Mouse (Mus musculus) MEL-GATA-1-ER (cell line): ENCODE results near the gene Trim10.
"Not testable (repeated sequence)": the region's sequence is repeated elsewhere in the genome, so short reads cannot be mapped to it uniquely, and the experiment has no call there.

Experiments
- DNase-seq: peaks from one replicate; pipeline ENCODE4 v3.0.0-alpha.2; 2012; ENCODE audit warnings: low read depth; ENCODE audit errors: extremely low read depth

The Trim10 gene

DNA sequence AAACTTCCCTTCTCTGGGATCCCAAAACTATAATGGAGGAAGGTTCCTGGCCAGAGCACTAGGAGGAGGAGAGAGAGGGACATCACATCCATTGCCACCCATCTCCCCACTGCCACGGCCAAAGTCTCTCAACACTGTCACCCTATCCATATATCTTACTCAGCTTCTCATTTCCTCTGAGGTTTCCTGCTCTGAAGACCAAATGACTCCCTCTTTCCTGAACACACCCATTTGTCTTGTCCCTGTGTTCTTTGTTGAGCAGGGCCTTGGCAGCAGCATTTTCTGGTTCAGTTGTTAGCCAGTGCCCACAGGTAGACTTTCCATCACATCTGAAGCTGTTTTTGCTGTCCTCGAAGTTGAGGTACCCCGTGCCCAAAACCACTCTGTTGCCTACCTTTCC, 11.2 kb upstream of the Trim10 start:
- no peak for DNase-seq

DNA sequence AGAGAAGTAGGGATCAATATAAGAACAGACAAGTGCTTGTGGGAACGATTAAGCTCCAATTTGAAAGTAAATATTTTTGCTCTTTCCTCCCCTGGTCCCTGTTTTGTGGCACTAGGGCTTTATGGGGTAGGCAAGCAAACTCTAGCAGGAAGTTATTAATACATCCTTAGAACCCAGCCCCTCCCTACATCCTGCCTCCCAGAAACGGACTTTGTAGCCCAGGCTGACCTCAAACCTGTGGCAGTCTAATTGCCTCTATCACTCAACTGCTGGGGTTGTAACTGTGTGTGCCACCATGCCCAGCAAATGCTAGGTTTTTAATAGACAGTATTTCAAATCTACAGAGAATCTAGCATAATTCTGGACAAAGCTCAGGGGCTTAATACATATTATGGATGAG, 7.7 kb upstream of the Trim10 start:
- DNase-seq = no peak

DNA sequence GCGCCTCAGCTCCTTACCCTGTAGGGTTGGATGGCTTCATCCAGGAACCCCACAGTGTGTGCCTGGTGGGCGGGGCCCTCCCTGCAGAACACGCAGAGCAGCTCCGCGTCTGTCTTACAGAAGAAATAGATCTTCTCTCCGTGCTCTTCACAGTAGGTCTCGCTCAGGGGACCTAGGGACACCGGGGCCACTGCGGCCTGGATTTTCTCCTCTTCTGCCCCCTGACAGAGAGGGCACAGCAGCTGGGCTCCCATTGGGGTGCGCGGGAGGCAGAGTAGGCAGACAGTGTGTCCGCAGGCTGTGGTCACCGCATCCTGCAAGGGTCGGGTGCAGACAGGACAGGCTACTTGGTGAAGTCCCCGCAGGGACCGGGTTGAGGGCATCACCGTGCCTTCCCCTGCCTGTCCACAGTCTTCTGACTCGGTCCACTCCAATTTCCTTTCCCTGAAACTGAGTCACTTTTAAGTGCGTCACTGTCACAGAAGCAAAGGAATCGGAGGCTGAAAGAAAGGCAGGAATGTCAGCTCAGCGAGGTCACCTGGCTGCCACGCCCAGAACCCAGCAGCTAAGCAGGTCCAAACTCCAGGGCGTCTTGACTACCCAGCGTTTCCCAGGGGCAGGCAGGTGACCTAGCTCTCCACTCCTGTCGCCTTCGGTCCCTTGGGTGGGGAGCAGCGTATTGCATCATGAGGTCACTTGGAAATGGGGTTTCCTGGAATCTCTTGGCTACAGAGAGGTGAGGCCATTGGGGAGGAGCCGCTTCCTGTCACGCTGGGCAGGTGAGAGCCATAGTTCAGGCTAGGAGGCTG, 2.5 kb upstream of the Trim10 start, which contains the start of gene Trim15:
Gene Trim15, minus strand, starts transcription at position 492 of the 809 bp plus-strand sequence.
- DNase-seq = no peak

DNA sequence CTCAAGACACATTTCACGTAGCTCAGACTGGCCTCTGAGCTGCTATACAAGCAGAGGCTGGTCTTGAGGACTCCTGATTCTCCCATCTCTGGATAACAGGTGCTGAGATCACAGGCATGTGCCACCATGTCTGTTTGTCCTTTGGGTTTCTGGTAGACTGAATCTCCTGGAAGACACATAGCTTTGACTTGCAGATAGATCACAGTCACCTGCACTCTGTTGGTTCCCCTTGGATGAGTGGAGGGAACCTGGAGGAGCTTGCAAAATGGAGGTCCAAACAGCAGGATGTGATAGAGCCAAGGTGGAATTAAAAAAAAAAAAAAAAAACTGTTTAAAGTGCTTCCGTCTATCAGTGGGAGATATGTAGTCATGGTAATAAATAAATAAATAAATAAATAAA, 538 bp upstream of the Trim10 start:
- DNase-seq = peak; percentile 12

DNA sequence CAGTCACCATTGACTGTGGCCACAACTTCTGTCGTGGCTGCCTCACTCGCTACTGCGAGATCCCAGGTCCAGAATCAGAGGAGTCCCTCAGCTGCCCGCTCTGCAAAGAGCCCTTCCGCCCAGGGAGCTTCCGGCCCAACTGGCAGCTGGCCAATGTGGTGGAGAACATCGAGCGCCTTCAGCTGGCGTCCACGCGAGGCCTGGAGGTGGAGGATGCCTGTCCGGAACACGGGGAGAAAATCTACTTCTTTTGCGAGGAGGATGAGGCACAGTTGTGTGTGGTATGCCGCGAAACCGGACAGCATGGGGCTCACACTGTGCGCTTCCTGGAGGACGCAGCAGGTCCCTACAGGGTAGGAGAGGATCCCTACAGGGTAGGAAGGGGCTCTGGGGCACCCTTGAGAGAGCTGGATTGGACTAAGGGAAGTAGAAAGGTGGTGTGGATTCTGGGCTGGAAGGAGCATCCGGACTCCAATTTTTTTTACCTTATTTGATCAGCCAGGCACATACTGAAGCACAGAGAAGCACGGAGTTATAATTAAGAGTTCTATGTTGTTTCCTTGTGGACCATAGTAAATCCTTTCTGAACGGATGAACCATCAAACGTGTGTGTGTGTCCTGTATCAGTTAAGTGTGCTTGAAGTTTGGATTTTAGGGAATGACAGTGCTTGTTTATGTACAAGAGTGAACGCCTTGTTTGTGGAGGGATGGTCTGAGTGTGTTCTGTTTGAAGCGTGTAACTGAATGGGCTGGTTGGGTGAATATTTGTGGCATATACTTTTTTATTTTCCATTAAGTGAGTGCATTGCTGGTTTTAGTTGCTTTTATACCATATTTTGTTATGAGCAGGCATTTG, 809 bp downstream of the Trim10 start:
- DNase-seq = peak; percentile 39

DNA sequence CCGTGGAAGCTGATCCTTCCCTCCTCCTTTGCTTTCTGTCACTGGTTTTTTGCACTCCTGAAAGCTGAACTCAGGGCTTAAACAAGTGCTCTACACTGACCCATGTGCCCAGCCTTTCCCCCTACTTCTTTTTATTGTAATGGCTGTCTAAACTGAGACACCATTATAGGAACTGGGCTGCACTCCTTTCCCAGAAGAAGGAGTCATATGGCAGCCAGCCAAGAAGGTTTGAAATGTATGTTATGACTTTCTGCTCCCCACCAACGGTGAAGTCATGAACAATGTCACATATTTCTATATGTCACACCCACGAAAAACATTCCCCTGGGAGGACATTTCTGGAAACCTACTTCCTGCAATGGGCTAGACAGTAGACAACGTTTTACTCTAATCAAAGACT, 5.3 kb downstream of the Trim10 start:
- no peak for DNase-seq

DNA sequence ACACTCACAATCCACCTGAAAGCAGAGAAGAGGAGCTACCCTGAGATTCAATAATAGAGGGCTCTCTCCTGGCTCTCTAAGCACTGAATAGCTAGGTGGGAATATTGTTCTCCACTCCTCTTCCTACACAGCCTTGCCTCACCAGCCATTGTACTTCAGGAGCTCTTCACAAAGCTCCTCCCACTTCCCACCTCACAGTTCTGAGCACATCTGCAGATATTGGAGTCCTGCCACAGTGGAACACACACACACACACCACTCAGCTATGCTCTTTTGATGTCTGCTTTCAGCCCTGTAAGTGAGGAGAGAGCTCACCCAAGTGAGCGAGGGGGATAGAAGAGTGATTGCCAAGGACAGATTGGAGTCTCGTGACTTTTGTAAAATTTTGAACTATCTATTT, 14.0 kb downstream of the Trim10 start:
- DNase-seq = no peak

DNA sequence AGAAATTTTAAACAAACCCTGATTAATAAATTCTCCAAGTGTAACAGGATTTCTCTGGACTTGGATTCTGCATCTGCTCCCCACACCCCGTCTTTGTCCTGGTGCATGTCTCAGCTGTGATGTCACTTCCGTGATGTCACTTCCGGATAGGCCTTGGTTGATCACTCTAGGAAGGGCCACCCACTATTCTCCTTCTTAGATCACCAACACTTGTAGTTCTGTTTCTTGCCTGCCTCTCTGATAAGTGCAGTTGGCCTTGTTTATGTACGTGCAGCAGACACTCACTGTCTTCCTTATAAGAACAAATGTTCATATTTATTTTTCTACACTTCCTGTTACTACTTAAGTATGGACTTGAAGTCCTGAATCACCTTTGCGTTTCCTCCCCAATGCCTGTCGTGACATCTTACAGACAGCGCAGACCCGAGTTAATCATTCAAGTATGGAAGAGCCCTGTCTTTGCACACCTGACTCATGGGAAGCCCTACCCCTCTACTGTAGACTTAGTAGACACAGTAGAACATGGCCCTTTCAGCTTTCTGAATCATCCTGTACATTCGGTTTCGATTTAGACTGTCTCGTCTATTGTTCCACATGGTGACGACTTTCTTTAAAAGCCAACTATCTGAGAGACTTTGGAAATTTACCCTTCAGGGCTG, 15.9 kb downstream of the Trim10 start:
- no peak for DNase-seq

DNA sequence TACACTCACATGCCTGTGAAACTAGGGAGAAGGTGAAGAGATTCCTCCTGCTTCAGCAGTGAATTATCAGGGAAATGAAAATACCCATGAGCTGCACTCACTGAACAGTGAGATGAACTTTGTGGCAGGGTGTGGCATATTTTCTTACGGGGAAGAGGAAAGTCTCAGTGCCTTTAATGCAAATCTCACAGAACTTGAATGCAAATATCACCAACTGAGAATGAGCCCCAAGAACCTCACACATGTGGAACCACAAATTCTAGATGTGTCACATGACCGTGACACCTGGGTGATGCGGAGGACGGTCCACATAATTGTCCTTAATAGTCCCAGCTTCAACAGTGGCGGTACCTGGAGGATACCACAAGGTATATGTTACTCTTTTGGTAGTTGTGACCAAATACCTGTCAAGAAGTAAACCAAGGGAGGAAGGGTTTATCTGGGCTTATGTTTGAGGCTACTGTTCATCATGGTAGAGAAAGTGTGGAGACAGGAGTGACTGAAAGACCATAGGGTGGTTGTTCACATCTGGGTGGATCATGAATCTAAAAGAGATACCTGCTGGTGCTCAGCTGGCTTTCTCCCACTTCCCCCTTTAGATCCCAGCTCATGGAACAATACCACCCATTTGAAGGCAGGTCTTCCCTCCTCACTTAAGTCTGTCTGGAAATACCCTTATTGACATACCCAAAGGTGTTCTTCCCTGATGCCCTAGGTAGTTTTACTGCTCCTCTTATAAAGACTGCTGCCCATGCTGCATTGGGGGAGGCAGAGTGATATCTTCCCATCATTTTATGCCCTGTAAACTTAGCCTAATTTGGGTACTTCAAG, 20.9 kb downstream of the Trim10 start, which contains the start of gene Trim40:
Gene Trim40, minus strand, starts transcription at position 51 of the 831 bp plus-strand sequence.
- DNase-seq = no peak

DNA sequence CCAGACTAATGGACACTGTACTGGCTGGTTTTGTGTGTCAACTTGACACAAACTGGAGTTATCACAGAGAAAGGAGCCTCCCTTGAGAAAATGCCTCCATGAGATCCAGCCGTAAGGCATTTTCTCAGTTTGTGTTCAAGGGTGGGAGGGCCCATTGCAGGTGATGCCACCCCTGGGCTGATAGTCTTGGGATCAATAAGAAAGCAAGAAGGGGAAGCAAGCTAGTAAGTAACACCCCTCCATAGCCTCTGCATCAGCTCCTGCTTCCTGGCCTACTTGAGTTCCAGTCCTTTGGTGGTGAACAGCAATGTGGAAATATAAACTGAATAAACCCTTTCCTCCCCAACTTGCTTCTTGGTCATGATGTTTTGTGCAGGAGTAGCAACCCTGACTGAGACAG, 22.1 kb downstream of the Trim10 start:
- not testable (repeated sequence) for DNase-seq

DNA sequence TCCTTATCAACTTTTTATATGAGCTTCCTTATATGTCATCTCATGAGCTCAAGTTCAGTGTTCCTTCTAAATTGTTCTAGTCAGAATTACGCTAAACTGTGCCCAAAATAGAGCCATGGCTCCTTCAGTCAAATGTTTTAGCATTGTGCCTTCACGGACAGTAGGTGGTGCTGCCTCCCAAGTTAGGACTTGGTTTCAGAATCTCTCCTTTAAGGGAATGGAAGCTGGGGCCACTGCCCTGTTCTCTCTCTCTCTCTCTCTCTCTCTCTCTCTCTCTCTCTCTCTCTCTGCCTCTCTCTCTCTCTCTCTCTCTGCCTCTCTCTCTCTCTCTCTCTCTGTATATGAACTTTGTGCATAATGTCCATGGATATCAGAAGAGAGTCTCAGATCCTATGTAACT, 23.0 kb downstream of the Trim10 start:
- peak; percentile 47 for DNase-seq

DNA sequence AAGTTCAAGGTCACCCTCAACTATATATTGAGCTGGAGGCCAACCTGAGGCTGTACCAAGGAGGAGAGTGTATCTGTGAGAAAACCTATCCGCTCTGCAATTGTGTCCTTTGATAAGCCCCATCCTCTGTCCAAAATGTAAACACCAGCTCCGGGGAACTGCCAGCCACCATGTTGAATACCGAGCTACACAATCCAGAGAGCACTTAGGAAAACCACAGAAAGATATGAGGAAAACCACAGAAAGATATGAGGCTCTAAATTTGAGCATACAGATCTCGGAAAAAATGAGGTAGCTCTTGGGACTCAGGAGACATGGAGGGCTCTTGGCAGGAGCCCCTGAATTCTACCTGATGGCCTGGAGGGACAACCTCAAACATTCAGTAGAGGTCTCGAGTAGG, 24.0 kb downstream of the Trim10 start:
- peak; percentile 29 for DNase-seq

DNA sequence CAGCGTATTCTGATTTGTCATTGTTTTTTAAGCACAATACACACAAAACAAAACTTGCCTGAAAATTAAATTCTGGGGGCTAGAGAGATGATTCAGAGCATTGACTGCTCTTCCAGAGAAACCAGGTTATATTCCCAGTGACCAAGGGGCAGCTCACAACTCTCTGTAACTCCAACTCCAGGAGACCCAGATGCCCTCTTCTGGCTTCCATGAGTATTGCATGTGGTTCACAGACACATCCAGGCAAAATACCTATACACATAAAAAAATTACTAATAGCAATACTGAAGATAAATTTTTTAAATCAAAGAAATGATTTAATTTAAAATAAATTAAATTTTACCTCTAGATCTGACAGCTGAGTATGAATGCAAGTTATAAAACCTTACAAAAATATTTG, 27.2 kb downstream of the Trim10 start:
- peak; percentile 13 for DNase-seq

DNA sequence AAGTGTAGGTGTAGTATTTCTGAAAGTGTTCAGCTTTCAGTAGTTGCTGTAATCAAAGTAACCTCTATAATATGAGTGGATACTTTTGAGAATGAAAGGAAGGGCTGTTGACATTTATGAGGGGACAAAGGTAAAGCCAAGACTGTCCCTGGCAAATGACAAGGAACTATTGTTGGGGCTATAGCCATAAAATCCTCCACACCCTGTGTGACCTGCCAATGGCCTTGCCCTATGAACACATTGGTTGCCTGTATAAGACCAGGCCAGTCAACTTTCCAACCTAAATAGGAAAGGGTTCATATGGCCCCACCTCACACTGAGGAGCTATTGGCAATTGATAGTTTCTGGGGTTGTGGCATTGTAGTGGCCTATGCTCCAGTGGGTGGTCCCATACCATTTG, 27.7 kb downstream of the Trim10 start:
- DNase-seq = no peak

DNA sequence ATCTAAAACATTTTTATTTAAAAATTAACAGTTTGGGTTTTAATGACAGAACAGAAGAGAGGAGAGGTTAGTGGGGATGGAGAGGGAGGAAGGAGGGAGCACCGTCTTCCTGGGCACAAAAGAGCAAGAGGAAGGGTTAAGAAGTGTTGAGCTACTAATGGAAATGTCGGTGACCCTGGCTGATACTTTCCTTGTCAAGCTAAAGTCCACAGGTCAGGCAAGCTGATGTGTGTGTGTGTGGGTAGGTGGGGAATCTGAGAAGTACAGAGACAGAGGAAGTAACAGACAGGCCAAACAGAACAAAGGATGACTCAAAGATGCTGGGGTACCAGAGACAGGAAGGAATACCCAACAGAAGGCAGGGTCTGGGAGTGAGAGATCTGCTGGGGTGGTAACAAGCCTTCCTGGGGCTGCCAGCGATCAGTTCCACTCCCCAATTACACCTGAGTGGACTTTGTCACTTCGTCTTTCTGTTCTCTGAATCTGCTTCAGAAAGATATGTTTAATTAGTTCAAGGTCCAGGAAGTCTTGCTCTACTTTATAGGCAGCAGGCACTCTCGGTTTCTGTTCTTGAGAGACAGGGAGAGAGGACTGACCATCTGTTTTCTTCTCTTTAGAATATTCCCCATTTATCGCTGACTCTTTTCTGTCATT, 28.3 kb downstream of the Trim10 start, which contains the start of gene Trim31:
Gene Trim31, plus strand, starts transcription at position 567 of the 654 bp plus-strand sequence.
- no peak for DNase-seq

DNA sequence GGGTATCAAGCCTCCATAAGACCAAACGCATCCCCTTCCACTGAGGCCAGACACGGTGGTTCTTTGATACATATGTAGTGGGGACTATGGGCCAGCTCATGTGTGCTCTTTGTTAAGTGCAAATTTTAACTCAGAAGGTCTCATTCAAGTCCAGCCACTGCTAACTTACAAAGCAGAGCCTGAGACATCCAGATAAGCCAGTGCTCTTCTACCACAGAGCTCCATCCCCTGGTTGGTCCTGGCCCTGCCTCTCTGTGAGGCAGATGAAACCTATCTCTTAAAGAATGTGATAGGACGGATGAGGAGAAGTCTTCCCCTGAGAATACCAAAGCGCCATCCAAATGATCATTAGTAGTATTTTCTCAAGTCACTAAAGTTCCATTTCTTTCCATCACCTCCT, 30.0 kb downstream of the Trim10 start:
- DNase-seq = no peak

DNA sequence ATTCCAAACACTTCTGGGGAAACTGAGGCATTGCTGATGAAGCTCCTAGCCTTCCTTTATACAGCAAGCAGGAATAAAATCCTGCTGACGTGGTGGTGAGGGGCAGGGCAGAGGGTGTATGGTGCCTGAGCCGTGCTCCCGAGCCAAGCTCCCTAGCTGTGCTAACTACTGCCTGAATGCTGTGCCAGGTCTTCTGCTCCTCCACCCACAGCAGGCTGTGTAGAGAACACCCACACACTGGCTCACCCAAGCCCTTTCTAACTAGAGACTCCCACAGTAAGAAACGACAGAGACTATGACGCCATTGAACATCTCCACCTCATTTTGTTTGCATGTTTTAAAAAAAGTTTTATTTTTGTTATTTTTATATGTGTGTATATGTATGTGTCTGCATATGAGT, 30.6 kb downstream of the Trim10 start:
- DNase-seq = no peak

DNA sequence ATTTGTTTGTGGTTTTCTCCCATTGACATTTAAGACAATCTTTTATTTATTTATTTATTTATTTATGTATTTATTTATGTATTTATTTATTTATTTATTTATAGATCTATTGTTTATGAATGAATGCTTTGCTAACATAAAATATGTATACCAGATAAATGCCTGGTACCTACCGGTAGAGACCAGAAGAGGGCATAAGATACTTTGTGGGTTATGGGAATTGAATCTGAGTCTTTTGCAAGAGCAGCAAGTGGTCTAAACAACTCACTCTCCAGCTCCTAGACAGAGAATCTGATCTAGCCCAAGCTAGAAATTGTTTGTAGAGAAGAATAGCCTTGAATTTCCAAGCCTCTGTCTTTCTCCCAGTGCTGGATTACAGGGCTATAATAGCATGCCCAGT, 31.3 kb downstream of the Trim10 start:
- no peak for DNase-seq

DNA sequence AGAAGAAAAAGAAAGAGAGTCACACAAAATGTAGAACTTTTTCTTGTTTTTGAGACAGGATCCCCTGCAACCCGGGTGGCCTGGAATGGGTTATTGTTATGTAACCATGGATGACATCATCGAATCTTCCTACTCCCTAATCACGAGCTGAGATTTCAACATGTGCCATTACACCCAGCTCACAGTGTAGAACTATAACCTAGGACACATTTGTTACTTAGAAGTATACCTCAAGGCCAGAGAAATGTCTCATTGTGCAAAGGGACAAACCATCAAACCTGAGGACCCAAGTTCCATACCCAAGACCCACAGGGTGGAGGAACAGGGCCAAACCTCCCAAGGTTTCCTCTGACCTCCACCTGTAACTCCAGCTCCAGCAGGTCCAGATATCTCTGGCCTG, 34.3 kb downstream of the Trim10 start:
- DNase-seq = no peak

DNA sequence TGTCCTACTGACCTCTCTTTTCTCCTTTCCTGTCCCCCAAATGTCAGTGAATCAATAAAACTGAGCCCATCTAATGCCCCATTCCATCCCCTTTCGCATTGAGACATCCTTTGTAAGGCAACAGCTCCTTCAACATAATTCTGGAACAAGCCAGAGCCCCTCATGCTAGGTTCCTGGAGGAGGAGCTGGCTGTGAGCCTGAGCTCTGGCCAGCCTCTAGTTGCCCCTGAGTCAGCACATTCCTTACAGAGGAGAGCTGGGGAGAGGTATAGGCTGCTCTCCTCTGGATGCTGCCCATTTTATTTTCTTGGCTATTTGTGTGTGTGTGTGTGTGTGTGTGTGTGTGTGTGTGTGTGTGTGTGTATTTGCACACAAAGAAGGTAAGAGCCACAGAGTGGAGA, 38.9 kb downstream of the Trim10 start:
- no peak for DNase-seq
